18 mouse cellular contexts compared by ENCODE assay signal in genomic region chr11:44763992-44764835, GRCm38 (mm10).
DNase-seq lines count a peak whose midpoint lies in the region; ATAC-seq and TF ChIP-seq lines count a peak whose summit lies in the region.
"Had no signal": no experiment of that assay in that cellular context is flagged by ENCODE, and none has a peak within 500 bp of the region (broad histone marks: within the 10 kb centered on the region; RNA-seq: fewer than 3 reads in every experiment).

No protein-coding gene starts in this region.

- no peak for TF ChIP-seq POLR2A in bone marrow, adult 2 months (IDR thresholded peaks at IDR 0.05; ENCODE audit: borderline replicate concordance, control insufficient read depth, low read depth, low read length)

- no peak overlapping the region for H3K4me2 ChIP-seq in midbrain, embryonic 13.5 days (replicated peaks)
- H3K4me2 ChIP-seq: heart, embryonic 11.5 days; limb, embryonic 13.5 days had no signal

- peak; percentile 88 for DNase-seq in heart, adult 11 months
- DNase-seq in heart, adult 8-10 months (ENCODE audit: low spot score): no peak
- DNase-seq in midbrain, embryonic 10.5 days (ENCODE audit: low spot score): no peak
- peak; percentile 66 to 68 for DNase-seq in spleen, postnatal 36 days (ENCODE audit: low spot score in 2 of 2)
- no peak for DNase-seq in lung, postnatal 4 days
- DNase-seq: adrenal gland, postnatal 36 days; cerebellum, adult 8-10 months; kidney, adult 11 months; right cerebral cortex, adult 18-20 months had no signal

- WGBS in midbrain, embryonic 13.5 days: 79% methylated on average over 7 of the region's 7 CpGs
- 83% methylated on average over 7 of the region's 7 CpGs for WGBS in midbrain, embryonic 10.5 days
- WGBS in bone marrow, adult 2 months: 47% methylated on average over 7 of the region's 7 CpGs

- no peaks in the 10 kb centered on the region for H3K27me3 ChIP-seq in midbrain, embryonic 13.5 days
- H3K27me3 ChIP-seq in midbrain, embryonic 10.5 days (ENCODE audit: low read depth, poor library complexity, severe bottlenecking): peaks cover 7% of the 10 kb centered on the region
- H3K27me3 ChIP-seq: limb, embryonic 13.5 days had no signal

- no peaks in the 10 kb centered on the region for H3K36me3 ChIP-seq in midbrain, embryonic 13.5 days
- no peaks in the 10 kb centered on the region for H3K36me3 ChIP-seq in midbrain, embryonic 10.5 days
- H3K36me3 ChIP-seq: limb, embryonic 13.5 days had no signal

- peaks cover 48% of the 10 kb centered on the region for H3K4me1 ChIP-seq in midbrain, embryonic 13.5 days (replicated peaks)
- H3K4me1 ChIP-seq in midbrain, embryonic 10.5 days: peaks cover 47% of the 10 kb centered on the region
- no peaks in the 10 kb centered on the region; the same call in 1 of the 2 replicates for H3K4me1 ChIP-seq in bone marrow, adult 2 months (ENCODE audit: control insufficient read depth, insufficient read depth, low read length)

- no peaks in the 10 kb centered on the region for H3K9me3 ChIP-seq in midbrain, embryonic 13.5 days
- H3K9me3 ChIP-seq in midbrain, embryonic 10.5 days (replicated peaks): no peaks in the 10 kb centered on the region
- H3K9me3 ChIP-seq: limb, embryonic 13.5 days had no signal

- peak overlapping the region; percentile 16; the same call in 1 of the 2 replicates for H3K27ac ChIP-seq in midbrain, embryonic 13.5 days
- H3K27ac ChIP-seq in midbrain, embryonic 10.5 days (replicated peaks): no peak overlapping the region
- H3K27ac ChIP-seq in bone marrow, adult 2 months (ENCODE audit: control insufficient read depth, insufficient read depth, low read depth, low read length, poor library complexity): peak overlapping the region; percentile 90
- H3K27ac ChIP-seq: hindbrain, postnatal 0 days; kidney, postnatal 0 days; limb, embryonic 13.5 days; liver, embryonic 14.5 days; stomach, postnatal 0 days had no signal

- H3K9ac ChIP-seq in midbrain, embryonic 13.5 days (replicated peaks): no peak overlapping the region
- H3K9ac ChIP-seq: limb, embryonic 13.5 days; liver, embryonic 14.5 days had no signal

- no peak overlapping the region for H3K4me3 ChIP-seq in midbrain, embryonic 13.5 days (replicated peaks)
- H3K4me3 ChIP-seq in midbrain, embryonic 10.5 days: no peak overlapping the region
- H3K4me3 ChIP-seq in bone marrow, adult 2 months (replicated peaks; ENCODE audit: control insufficient read depth, low read depth, low read length): no peak overlapping the region
- H3K4me3 ChIP-seq: limb, embryonic 13.5 days had no signal

- no peak for ATAC-seq in midbrain, embryonic 13.5 days
- ATAC-seq in inflammation-experienced regulatory T-cells, adult 6 months: no peak
- ATAC-seq: hindbrain, postnatal 0 days had no signal

- TF ChIP-seq CTCF in bone marrow, adult 2 months (IDR thresholded peaks at IDR 0.05; ENCODE audit: control insufficient read depth, insufficient read depth, low read length): no peak

Comparison
In these comparisons a context has a peak if more than half of its experiments do, and no peak if none do; other contexts are left out.
1. DNase-seq: peak in heart, adult 11 months (single experiment) and spleen, postnatal 36 days (2 of 2); none in heart, adult 8-10 months (single experiment), midbrain, embryonic 10.5 days (single experiment) and lung, postnatal 4 days (0 of 2).